Mouse (Mus musculus): ENCODE measurements around the gene Mllt3.

- TF ChIP-seq POLR2A (IDR thresholded peaks at IDR 0.05; ENCODE audit: extremely low read depth, insufficient read depth, low read length) (no peak), CTCF (IDR thresholded peaks at IDR 0.05; ENCODE audit: low read depth, low read length) (no peak)
Observed at GRCm38 (mm10) chr4:87881995-87882394, 151.2 kb downstream of the Mllt3 start.

Measured in liver, adult 2 months (tissue).